Comparison of ENCODE assay signal across 8 mouse cellular contexts in genomic region chr11:113648690-113649352, GRCm38 (mm10). TPM values are rescaled to one million over a fixed set of nuclear protein-coding genes. Genes with fewer than 3 reads are reported as not detected.
DNase-seq lines count a peak whose midpoint lies in the region; ATAC-seq and TF ChIP-seq lines count a peak whose summit lies in the region.

Gene Cog1, plus strand, starts transcription at chr11:113649169.

- no peaks in the 10 kb centered on the region for H3K9me3 ChIP-seq in hindbrain, embryonic 14.5 days (ENCODE audit: control insufficient read depth, low read length)
- no peaks in the 10 kb centered on the region for H3K9me3 ChIP-seq in liver, embryonic 15.5 days (replicated peaks)

- peaks cover 19% of the 10 kb centered on the region for H3K36me3 ChIP-seq in hindbrain, embryonic 14.5 days (replicated peaks; ENCODE audit: control insufficient read depth, insufficient read depth)
- H3K36me3 ChIP-seq in liver, embryonic 15.5 days (replicated peaks): peaks cover 25% of the 10 kb centered on the region

- peak within 1 kb of the TSS; percentile 56 for H3K4me2 ChIP-seq in hindbrain, embryonic 14.5 days (replicated peaks)
- H3K4me2 ChIP-seq in liver, embryonic 15.5 days: peak within 1 kb of the TSS; percentile 75

- ATAC-seq in hindbrain, embryonic 14.5 days (ENCODE audit: low FRiP score): peak; percentile 18; the same call in 1 of the 2 replicates
- ATAC-seq in liver, embryonic 15.5 days (ENCODE audit: insufficient read depth): peak; percentile 6; the same call in 1 of the 2 replicates

- no peaks in the 10 kb centered on the region for H3K27me3 ChIP-seq in hindbrain, embryonic 14.5 days (ENCODE audit: control insufficient read depth, insufficient read depth, low read length)
- peaks cover 6% of the 10 kb centered on the region; the same call in 1 of the 2 replicates for H3K27me3 ChIP-seq in liver, embryonic 15.5 days

- intact Hi-C loops in left cerebral cortex, adult 2 months (cut with DNase I): loop anchor here (1.0 to 2.0 kb wide), 2 partner anchors 35 to 162 kb away; partner anchors contain the start of genes D11Wsu47e and Fam104a
- intact Hi-C loops in gastrocnemius, adult 2 months (cut with DNase I): loop anchor here (2.0 to 5.0 kb wide), 4 partner anchors 33 to 162 kb away; partner anchors contain the start of genes Cdc42ep4, D11Wsu47e and Fam104a

- 46% methylated on average over 26 of the region's 26 CpGs for WGBS in hindbrain, embryonic 14.5 days
- 40% methylated on average over 26 of the region's 26 CpGs for WGBS in liver, embryonic 15.5 days (ENCODE audit: insufficient replicate concordance)

- H3K4me1 ChIP-seq in hindbrain, embryonic 14.5 days (replicated peaks; ENCODE audit: control insufficient read depth, insufficient read depth, low read length): peaks cover 14% of the 10 kb centered on the region
- peaks cover 38% of the 10 kb centered on the region for H3K4me1 ChIP-seq in liver, embryonic 15.5 days (replicated peaks)

- no peak for DNase-seq in left cerebral cortex, adult 2 months (ENCODE audit: extremely low spot score in 1 of 2, low spot score in 2 of 2)
- no peak for DNase-seq in left cerebral cortex, adult 9 months (ENCODE audit: low spot score in 2 of 2)
- no peak for DNase-seq in adrenal gland, postnatal 14 days
- no peak for DNase-seq in gastrocnemius, adult 2 months
- DNase-seq in hindbrain, embryonic 14.5 days (ENCODE audit: low spot score): no peak
- no peak for DNase-seq in ovary, postnatal 36 days (ENCODE audit: low spot score)
- DNase-seq in spleen, adult 18-20 months: no peak

- no peak for TF ChIP-seq CTCF in left cerebral cortex, adult 2 months (IDR thresholded peaks at IDR 0.05)
- TF ChIP-seq CTCF in gastrocnemius, adult 2 months (IDR thresholded peaks at IDR 0.05): no peak

- peak within 1 kb of the TSS; percentile 95 for H3K9ac ChIP-seq in hindbrain, embryonic 14.5 days
- H3K9ac ChIP-seq in liver, embryonic 15.5 days: peak within 1 kb of the TSS; percentile 93

- H3K27ac ChIP-seq in left cerebral cortex, adult 2 months: peak within 1 kb of the TSS; percentile 99
- H3K27ac ChIP-seq in gastrocnemius, adult 2 months: peak within 1 kb of the TSS; percentile 95
- H3K27ac ChIP-seq in hindbrain, embryonic 14.5 days: peak within 1 kb of the TSS; percentile 94
- H3K27ac ChIP-seq in liver, embryonic 15.5 days (replicated peaks): peak within 1 kb of the TSS; percentile 83

- H3K4me3 ChIP-seq in left cerebral cortex, adult 2 months: peak within 1 kb of the TSS; percentile 99
- peak within 1 kb of the TSS; percentile 86 for H3K4me3 ChIP-seq in gastrocnemius, adult 2 months
- peak within 1 kb of the TSS; percentile 89 for H3K4me3 ChIP-seq in hindbrain, embryonic 14.5 days (replicated peaks; ENCODE audit: low read length)
- H3K4me3 ChIP-seq in liver, embryonic 15.5 days (replicated peaks): peak within 1 kb of the TSS; percentile 96

RNA-seq across cellular contexts. Expression of gene Cog1, which starts in this region (rescaled TPM):
- 10 to 100 TPM; 50.3 to 52.3 TPM for total RNA-seq in left cerebral cortex, adult 2 months (2021)
- total RNA-seq in adrenal gland, postnatal 14 days (2021): 30.8 and 31.9 TPM in 2 replicates
- 10 to 100 TPM; 18.5 to 19.1 TPM for total RNA-seq in gastrocnemius, adult 2 months (2021)
- 38.0 and 41.9 TPM in 2 replicates for polyA plus RNA-seq in hindbrain, embryonic 14.5 days (2014; fragmentation: Nextera tagmentation; extraction: Ambion mirVana)
- 14.9 and 15.0 TPM in 2 replicates for polyA plus RNA-seq in liver, embryonic 15.5 days (2015; fragmentation: Nextera tagmentation; extraction: Ambion mirVana)
